Mouse (Mus musculus): Measurements from ENCODE around the gene Gsta1. TPM values are rescaled to one million over a fixed set of nuclear protein-coding genes. Genes with fewer than 3 reads are reported as not detected.
A peak's percentile ranks its signal among the peaks of the same experiment; 100 is the strongest.
"Not testable (repeated sequence)": the region's sequence is repeated elsewhere in the genome, so short reads cannot be mapped to it uniquely, and the experiment has no call there.

Gsta1 gene
- polyA plus RNA-seq (2015; fragmentation: Nextera tagmentation; extraction: Ambion mirVana) = 0.38 TPM in 1 of 2 replicates, not detected in the other

- H3K4me3 ChIP-seq; H3K27ac ChIP-seq; H3K9me3 ChIP-seq; H3K9ac ChIP-seq; H3K36me3 ChIP-seq; H3K4me2 ChIP-seq; H3K4me1 ChIP-seq; ATAC-seq (ENCODE audit: insufficient number of reproducible peaks, insufficient read depth, low FRiP score, low TSS enrichment, low read depth); H3K27me3 ChIP-seq: not testable (repeated sequence)
- whole genome bisulfite sequencing = 95% methylated on average over 2 of the region's 3 CpGs
Measured at GRCm38 (mm10) chr9:78230461-78230860, at the start of gene Gsta1. Gsta1 (plus strand) TSS chr9:78230656.

GRCm38 (mm10) chr9:78182474-78182873 is 48.0 kb upstream of the Gsta1 start, which contains the start of gene Gsta4:
Gsta4 (plus strand) TSS chr9:78182774.
- H3K27ac ChIP-seq; H3K4me2 ChIP-seq; H3K4me3 ChIP-seq; H3K9me3 ChIP-seq; H3K9ac ChIP-seq; H3K36me3 ChIP-seq; H3K4me1 ChIP-seq; ATAC-seq (ENCODE audit: insufficient number of reproducible peaks, insufficient read depth, low FRiP score, low TSS enrichment, low read depth); H3K27me3 ChIP-seq: not testable (repeated sequence)
- WGBS = 92% methylated on average over 4 of the region's 7 CpGs

- Histone ChIP-seq H3K4me2 (no peak overlapping the region), H3K27ac (no peak overlapping the region), H3K27me3 (no peaks in the 10 kb centered on the region; the same call in 1 of the 2 replicates), H3K4me1 (peaks cover 5% of the 10 kb centered on the region; the same call in 1 of the 2 replicates), H3K36me3 (no peaks in the 10 kb centered on the region), H3K9me3 (no peaks in the 10 kb centered on the region), H3K9ac (no peak overlapping the region), H3K4me3 (no peak overlapping the region)
- WGBS = 63% methylated on average over 9 of the region's 9 CpGs
- ATAC-seq (ENCODE audit: insufficient number of reproducible peaks, insufficient read depth, low FRiP score, low TSS enrichment, low read depth) = no peak
Measured at GRCm38 (mm10) chr9:78185686-78186085, 44.8 kb upstream of the Gsta1 start.

- H3K4me3 ChIP-seq = no peak overlapping the region
- H3K27me3 ChIP-seq = no peaks in the 10 kb centered on the region; the same call in 1 of the 2 replicates
- no peak overlapping the region for H3K9ac ChIP-seq
- no peaks in the 10 kb centered on the region for H3K9me3 ChIP-seq
- H3K27ac ChIP-seq = no peak overlapping the region
- peaks cover 26% of the 10 kb centered on the region for H3K4me1 ChIP-seq
- H3K4me2 ChIP-seq = no peak overlapping the region
- WGBS = 86% methylated on average over 8 of the region's 8 CpGs
- no peaks in the 10 kb centered on the region for H3K36me3 ChIP-seq
- ATAC-seq (ENCODE audit: insufficient number of reproducible peaks, insufficient read depth, low FRiP score, low TSS enrichment, low read depth) = no peak
Measured at GRCm38 (mm10) chr9:78188910-78189309, 41.5 kb upstream of the Gsta1 start.

GRCm38 (mm10) chr9:78190651-78191634 is 39.5 kb upstream of the Gsta1 start:
- H3K4me1 ChIP-seq = peaks cover 27% of the 10 kb centered on the region
- peak overlapping the region; percentile 68 for H3K4me2 ChIP-seq
- no peaks in the 10 kb centered on the region; the same call in 1 of the 2 replicates for H3K27me3 ChIP-seq
- peak overlapping the region; percentile 67 for H3K9ac ChIP-seq
- H3K27ac ChIP-seq = no peak overlapping the region
- no peaks in the 10 kb centered on the region for H3K9me3 ChIP-seq
- WGBS = 2% methylated on average over 19 of the region's 19 CpGs
- no peaks in the 10 kb centered on the region for H3K36me3 ChIP-seq
- ATAC-seq (ENCODE audit: insufficient number of reproducible peaks, insufficient read depth, low FRiP score, low TSS enrichment, low read depth) = no peak
- peak overlapping the region; percentile 50 for H3K4me3 ChIP-seq

GRCm38 (mm10) chr9:78191736-78192135 is 38.7 kb upstream of the Gsta1 start:
- Histone ChIP-seq H3K4me2 (peak overlapping the region; percentile 68), H3K4me1 (peaks cover 27% of the 10 kb centered on the region), H3K4me3 (peak overlapping the region; percentile 50), H3K9ac (peak overlapping the region; percentile 67), H3K27ac (peak overlapping the region; percentile 48; the same call in 1 of the 2 replicates), H3K9me3 (no peaks in the 10 kb centered on the region), H3K36me3 (no peaks in the 10 kb centered on the region), H3K27me3 (no peaks in the 10 kb centered on the region; the same call in 1 of the 2 replicates)
- WGBS = under 1% methylated on average over 18 of the region's 18 CpGs
- ATAC-seq (ENCODE audit: insufficient number of reproducible peaks, insufficient read depth, low FRiP score, low TSS enrichment, low read depth) = no peak

GRCm38 (mm10) chr9:78193902-78194597 is 36.4 kb upstream of the Gsta1 start:
- Histone ChIP-seq H3K4me3 (no peak overlapping the region), H3K27me3 (no peaks in the 10 kb centered on the region; the same call in 1 of the 2 replicates), H3K4me1 (peaks cover 27% of the 10 kb centered on the region), H3K9me3 (no peaks in the 10 kb centered on the region), H3K27ac (no peak overlapping the region), H3K36me3 (peaks cover 4% of the 10 kb centered on the region; the same call in 1 of the 2 replicates), H3K9ac (no peak overlapping the region), H3K4me2 (peak overlapping the region; percentile 68)
- ATAC-seq (ENCODE audit: insufficient number of reproducible peaks, insufficient read depth, low FRiP score, low TSS enrichment, low read depth) = no peak
- 50% methylated on average over 9 of the region's 9 CpGs for WGBS

GRCm38 (mm10) chr9:78195034-78195433 is 35.4 kb upstream of the Gsta1 start:
- ATAC-seq (ENCODE audit: insufficient number of reproducible peaks, insufficient read depth, low FRiP score, low TSS enrichment, low read depth) = no peak
- Histone ChIP-seq H3K4me3 (no peak overlapping the region), H3K9ac (no peak overlapping the region), H3K4me1 (peaks cover 27% of the 10 kb centered on the region), H3K36me3 (peaks cover 4% of the 10 kb centered on the region; the same call in 1 of the 2 replicates), H3K27ac (no peak overlapping the region), H3K4me2 (no peak overlapping the region), H3K27me3 (no peaks in the 10 kb centered on the region; the same call in 1 of the 2 replicates), H3K9me3 (no peaks in the 10 kb centered on the region)
- 83% methylated on average over 11 of the region's 11 CpGs for WGBS

- H3K36me3 ChIP-seq = peaks cover 9% of the 10 kb centered on the region; the same call in 1 of the 2 replicates
- H3K9me3 ChIP-seq = no peaks in the 10 kb centered on the region
- H3K9ac ChIP-seq = no peak overlapping the region
- peaks cover 9% of the 10 kb centered on the region; the same call in 1 of the 2 replicates for H3K4me1 ChIP-seq
- H3K27ac ChIP-seq = no peak overlapping the region
- no peak overlapping the region for H3K4me3 ChIP-seq
- H3K4me2 ChIP-seq = no peak overlapping the region
- ATAC-seq (ENCODE audit: insufficient number of reproducible peaks, insufficient read depth, low FRiP score, low TSS enrichment, low read depth) = no peak
- no peaks in the 10 kb centered on the region for H3K27me3 ChIP-seq
- 95% methylated on average over 9 of the region's 9 CpGs for WGBS
Measured at GRCm38 (mm10) chr9:78197801-78198200, 32.7 kb upstream of the Gsta1 start.

- 85% methylated on average over 6 of the region's 6 CpGs for WGBS
- no peak for ATAC-seq (ENCODE audit: insufficient number of reproducible peaks, insufficient read depth, low FRiP score, low TSS enrichment, low read depth)
- H3K9ac ChIP-seq = no peak overlapping the region
- H3K9me3 ChIP-seq = no peaks in the 10 kb centered on the region
- peaks cover 29% of the 10 kb centered on the region for H3K36me3 ChIP-seq
- no peak overlapping the region for H3K4me3 ChIP-seq
- H3K27me3 ChIP-seq = no peaks in the 10 kb centered on the region
- no peak overlapping the region for H3K27ac ChIP-seq
- H3K4me1 ChIP-seq = peaks cover 16% of the 10 kb centered on the region
- H3K4me2 ChIP-seq = no peak overlapping the region
Measured at GRCm38 (mm10) chr9:78204194-78204593, 26.3 kb upstream of the Gsta1 start.

- peaks cover 17% of the 10 kb centered on the region for H3K4me1 ChIP-seq
- H3K27ac ChIP-seq = no peak overlapping the region
- H3K36me3 ChIP-seq = peaks cover 35% of the 10 kb centered on the region
- no peak overlapping the region for H3K9ac ChIP-seq
- no peaks in the 10 kb centered on the region for H3K27me3 ChIP-seq
- no peak for ATAC-seq (ENCODE audit: insufficient number of reproducible peaks, insufficient read depth, low FRiP score, low TSS enrichment, low read depth)
- 30% methylated on average over 4 of the region's 4 CpGs for WGBS
- H3K4me2 ChIP-seq = no peak overlapping the region
- no peak overlapping the region for H3K4me3 ChIP-seq
- H3K9me3 ChIP-seq = no peaks in the 10 kb centered on the region
Measured at GRCm38 (mm10) chr9:78208956-78209355, 21.5 kb upstream of the Gsta1 start.

Data from embryonic facial prominence, embryonic 13.5 days (tissue).